Mouse (Mus musculus) cortical plate, adult 2 months (tissue): ENCODE data around the gene Dctn3. TPM values are rescaled to one million over a fixed set of nuclear protein-coding genes. Genes with fewer than 3 reads are reported as not detected.

Source experiments
- H3K27ac ChIP-seq: fragments of 200-500 bp; 2 replicates; pipeline ENCODE4 v1.5.1; 2012; ENCODE audit warnings: low read length, control low read depth, inconsistent platforms; ENCODE audit not compliant: insufficient read depth
- H3K4me1 ChIP-seq: fragments of 200-500 bp; 2 replicates; pipeline ENCODE4 v1.6.1; 2011; ENCODE audit warnings: low read length; ENCODE audit not compliant: control insufficient read depth, insufficient read depth
- H3K4me3 ChIP-seq: fragments of 200-500 bp; 2 replicates; pipeline ENCODE4 v1.5.1; 2011; ENCODE audit warnings: mild to moderate bottlenecking, low read length, control low read depth; ENCODE audit not compliant: insufficient read depth
- CTCF ChIP-seq: fragments of 200-500 bp; IDR thresholded peaks from 2 replicates; pipeline ENCODE4 v1.5.1; 2011; ENCODE audit warnings: mild to moderate bottlenecking, control low read depth, low read length; ENCODE audit not compliant: insufficient read depth; ENCODE audit errors: extremely low read depth
- POLR2A ChIP-seq: fragments of 200-500 bp; IDR thresholded peaks from 2 replicates; pipeline ENCODE4 v1.6.1; 2011; ENCODE audit warnings: mild to moderate bottlenecking, low read length, control low read depth; ENCODE audit not compliant: insufficient read depth; ENCODE audit errors: extremely low read depth
- polyA plus RNA-seq: library from polyadenylated mRNA; depleted of rRNA; stranded (reverse); fragments of >200 nt; gene quantifications from 2 replicates; pipeline ENCODE4 v1.2.3, GENCODE M21; 2012

The Dctn3 gene
- polyA plus RNA-seq, 1 experiment, result 205 TPM

DNA sequence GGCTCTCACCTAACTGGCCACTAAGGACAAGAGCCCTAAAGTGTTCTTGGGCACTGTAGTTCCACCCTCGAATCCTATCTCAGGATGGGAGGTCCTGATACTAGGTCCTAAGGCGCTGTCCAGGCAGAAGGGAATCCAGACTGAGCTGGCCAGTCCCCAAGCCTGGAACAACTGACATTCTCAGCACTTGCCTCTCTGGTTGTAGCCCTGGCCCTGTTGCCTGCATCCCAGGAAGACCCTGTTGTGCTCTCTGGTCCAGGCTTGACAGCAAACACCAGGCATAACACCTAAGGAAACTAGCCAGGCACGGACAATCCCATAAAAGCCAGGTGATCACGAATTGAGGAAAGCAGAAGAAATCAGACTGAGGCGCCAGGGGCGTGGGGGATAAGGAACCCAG lies 40.2 kb downstream of the Dctn3 start:
- Histone ChIP-seq H3K27ac (no peak overlapping the region), H3K4me3 (no peak overlapping the region), H3K4me1 (peaks cover 3% of the 10 kb centered on the region)
- TF ChIP-seq POLR2A (no peak), CTCF (no peak)

DNA sequence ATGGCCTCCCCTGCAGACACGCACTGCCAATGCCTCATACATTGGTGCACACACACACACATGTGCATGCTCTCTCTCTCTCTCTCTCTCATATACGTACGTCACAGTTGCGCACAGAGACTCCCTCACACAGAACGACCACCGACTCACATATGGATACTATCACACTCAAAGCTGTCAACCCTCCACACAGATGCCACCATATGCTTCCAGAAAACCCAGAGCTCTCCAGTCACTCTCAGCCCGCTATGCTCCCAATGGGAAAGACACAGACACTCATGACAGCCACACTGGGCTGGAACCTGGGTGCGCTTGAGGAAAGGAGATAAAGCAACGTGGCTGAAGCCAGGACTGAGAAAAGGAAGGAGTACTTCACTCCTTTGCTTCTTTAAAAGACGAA lies 41.0 kb downstream of the Dctn3 start:
- H3K4me1 ChIP-seq, result peaks cover 3% of the 10 kb centered on the region
- no peak overlapping the region for H3K4me3 ChIP-seq
- TF ChIP-seq POLR2A (no peak), CTCF (no peak)
- no peak overlapping the region for H3K27ac ChIP-seq

DNA sequence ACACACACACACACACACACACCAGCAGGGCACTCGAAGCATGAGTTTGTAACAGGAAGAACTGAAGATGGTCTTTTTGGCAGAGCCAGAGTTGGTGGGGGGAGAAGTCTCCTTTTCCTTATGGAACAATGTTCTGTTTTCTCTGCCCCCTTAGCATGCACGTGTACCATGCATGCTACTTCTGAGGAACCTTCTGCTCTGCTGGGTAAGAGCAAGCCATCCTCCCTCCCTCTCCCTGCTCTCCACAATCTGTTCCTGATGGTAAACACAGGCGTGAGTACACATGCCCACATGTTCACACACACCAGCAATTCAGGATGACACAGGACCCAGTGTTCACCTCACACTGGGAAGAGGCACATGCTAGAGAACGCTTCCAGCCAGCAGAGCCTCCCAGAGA lies 41.8 kb downstream of the Dctn3 start:
- H3K27ac ChIP-seq, result no peak overlapping the region
- TF ChIP-seq POLR2A (no peak), CTCF (no peak)
- H3K4me3 ChIP-seq, result no peak overlapping the region
- peaks cover 3% of the 10 kb centered on the region for H3K4me1 ChIP-seq

DNA sequence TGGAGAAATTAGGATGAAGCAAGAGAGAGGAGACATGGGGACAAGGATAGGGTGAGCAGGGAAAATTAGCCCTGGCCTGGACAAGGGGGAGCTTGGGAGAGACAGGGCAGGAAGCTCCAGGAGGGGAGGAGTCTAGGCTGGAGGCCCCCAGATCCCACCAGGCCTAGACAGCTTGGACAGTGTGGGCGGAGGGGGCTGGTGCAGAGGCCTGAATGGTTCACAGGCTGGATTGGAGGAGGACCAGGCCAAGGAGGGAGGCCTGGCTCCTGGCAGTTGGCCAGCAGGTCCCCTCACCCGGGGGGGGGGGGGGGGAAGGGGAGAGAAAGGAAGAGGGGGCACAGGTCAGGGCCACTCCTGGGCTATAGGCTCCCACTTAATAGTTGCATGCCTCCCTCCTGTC lies 43.7 kb downstream of the Dctn3 start:
- Histone ChIP-seq H3K27ac (no peak overlapping the region), H3K4me1 (peaks cover 3% of the 10 kb centered on the region), H3K4me3 (no peak overlapping the region)
- TF ChIP-seq CTCF (no peak), POLR2A (no peak)

DNA sequence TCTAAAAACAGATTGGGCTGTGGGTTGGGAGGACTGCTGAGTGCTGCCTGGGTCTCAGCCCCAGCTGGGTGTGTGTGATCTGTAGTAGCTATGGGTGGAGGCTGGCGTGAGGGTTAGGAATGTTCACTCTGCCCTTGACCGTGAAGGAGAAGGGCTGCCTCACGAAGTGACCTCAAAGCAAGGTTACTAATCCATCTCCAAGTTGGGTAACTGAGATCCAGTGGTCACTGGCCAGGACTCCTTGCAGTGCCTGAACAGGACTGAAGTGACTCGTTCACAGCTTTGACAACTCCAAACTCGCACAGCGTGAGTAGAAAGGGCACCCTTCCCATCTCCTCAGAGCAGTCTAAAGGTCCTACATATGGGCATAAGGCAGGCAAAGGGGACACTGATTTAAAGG lies 44.1 kb downstream of the Dctn3 start:
- TF ChIP-seq CTCF (no peak), POLR2A (no peak)
- Histone ChIP-seq H3K4me1 (peaks cover 3% of the 10 kb centered on the region), H3K27ac (no peak overlapping the region), H3K4me3 (no peak overlapping the region)

DNA sequence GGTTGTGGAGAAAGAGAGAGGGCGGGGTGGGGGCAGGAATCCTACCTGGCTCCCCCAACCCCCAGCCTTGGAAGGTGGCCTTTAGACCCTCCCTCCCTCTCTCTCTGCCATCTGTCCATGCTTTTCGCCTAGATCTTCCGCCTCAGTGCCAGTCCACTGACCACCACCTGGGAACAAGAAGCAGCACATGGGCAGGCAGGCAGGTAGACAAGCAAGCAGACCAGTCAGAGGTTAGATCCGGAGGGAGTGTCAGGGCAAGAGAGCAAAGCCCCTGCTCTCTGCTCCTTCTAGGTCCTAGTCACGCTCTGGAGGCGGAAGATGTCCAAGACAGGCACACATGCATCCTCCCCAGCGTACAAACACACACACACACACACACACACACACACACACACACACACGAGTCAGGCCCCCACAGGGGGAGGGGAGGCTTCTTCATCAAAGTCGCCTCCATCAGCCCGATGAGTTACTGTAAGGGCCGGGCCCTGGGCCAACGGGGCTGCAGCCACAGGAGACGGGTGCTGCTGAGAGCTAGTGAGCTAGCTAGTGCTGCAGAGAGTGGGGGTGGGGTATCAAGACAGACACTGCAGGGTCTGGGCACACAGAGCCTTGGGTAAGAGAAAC lies 45.9 kb downstream of the Dctn3 start:
- Histone ChIP-seq H3K4me1 (peaks cover 2% of the 10 kb centered on the region), H3K27ac (no peak overlapping the region), H3K4me3 (no peak overlapping the region)
- TF ChIP-seq POLR2A, result no peak
- TF ChIP-seq CTCF, result no peak

DNA sequence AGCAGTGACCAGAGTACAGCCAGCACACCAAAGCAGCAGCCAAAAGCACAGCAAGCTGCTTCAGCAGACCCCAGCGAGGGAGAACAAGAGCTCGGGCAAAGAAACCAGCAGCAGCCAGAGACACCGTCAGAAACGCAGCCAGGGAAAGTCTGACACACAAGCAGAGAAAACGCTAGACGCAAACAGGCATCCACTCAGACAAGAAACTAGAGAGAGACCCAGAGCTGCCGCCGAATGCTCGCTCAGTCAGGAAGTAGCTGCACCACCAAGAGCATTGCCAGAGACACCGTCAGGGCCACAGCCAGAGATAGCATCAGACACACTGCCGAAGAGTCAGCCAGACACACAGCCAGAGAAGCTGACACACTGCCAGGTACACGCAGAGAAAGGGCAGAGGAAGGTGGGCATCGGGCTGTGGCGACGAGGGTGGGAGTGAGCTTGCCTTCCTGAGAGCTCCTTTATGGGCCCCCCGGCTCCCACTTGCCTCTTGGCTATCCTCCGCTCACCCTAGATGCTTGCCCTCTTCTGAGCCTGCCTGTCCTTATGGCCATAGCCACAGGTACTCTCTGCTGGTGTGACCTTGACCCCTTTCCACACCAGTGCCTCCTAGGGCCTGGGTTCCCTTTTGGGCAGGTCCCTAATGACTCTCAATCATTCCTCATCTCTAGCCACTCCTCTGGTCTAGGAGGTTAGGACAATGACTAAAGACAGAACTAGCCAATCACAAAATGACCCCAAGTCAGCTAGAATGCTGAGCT lies 46.5 kb downstream of the Dctn3 start:
- no peaks in the 10 kb centered on the region for H3K4me1 ChIP-seq
- no peak overlapping the region for H3K4me3 ChIP-seq
- TF ChIP-seq POLR2A (no peak), CTCF (no peak)
- H3K27ac ChIP-seq, result no peak overlapping the region

DNA sequence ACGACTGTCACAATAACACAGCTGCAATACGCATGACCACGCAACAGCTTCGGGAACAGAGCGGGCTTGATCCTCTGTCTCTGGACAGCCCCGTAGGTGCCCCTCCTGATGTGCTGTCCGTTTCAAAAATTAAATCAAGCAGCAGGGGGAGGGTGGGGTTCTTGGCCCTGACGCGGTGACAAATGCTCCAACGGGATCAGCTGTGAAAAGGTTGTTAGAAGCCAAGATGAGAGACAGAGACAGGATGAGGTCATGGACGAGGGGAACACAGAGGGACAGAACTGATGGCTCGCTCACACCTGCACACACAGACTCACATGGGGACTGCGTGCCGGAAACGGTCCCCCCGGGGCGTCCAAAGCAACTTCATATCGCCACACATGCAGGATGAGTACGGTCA lies 49.8 kb downstream of the Dctn3 start:
- H3K4me1 ChIP-seq, result no peaks in the 10 kb centered on the region
- no peak overlapping the region for H3K27ac ChIP-seq
- H3K4me3 ChIP-seq, result no peak overlapping the region
- TF ChIP-seq CTCF (no peak), POLR2A (no peak)

DNA sequence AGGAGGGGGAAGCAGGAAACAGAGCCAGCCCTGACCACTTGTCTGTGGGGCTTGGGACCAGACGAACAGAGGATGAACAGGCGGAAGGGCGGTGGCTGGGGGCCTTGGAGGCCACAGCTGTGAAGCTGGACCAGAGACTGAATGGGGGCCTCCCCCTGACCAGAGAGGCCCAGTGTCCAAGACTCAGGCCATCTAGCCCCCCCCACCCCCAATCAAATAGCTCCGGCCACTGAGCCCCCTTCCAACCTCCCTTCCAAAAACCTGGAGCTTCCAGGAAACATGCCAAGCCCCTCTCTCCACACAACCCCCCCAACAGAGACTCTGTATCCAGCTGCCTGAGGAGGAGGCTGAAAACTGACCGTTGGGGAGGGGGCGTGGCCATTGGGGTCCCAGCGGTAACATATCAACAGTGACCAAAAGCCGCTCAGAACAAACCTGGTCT lies 50.4 kb downstream of the Dctn3 start:
- TF ChIP-seq CTCF (no peak), POLR2A (no peak)
- Histone ChIP-seq H3K4me1 (no peaks in the 10 kb centered on the region), H3K27ac (no peak overlapping the region), H3K4me3 (no peak overlapping the region)

DNA sequence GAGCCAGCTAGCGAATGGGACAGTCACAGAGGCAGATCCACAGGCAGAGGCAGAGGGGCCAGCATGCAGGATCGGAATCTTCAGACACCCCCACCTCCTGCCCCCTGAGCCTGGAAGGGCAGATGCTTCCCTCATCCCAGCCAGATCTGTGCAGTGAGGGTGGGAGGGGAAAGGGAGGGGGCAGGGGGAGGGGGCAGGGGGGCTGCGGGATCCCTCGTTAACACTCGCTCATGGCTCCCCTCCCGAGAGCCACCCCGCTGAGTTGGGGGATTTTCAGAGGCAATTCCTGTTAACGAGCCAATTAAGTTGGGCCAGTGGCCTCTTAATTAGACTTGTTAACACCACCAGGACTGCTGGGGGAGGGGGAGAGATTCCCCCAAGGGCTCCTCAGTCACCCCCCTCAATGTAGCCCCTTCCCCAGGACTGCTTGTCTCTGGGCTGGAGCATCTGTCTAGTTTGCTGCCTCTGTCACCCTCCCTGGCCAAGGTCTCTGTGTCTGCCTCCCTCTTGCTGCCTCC lies 50.9 kb downstream of the Dctn3 start:
- TF ChIP-seq CTCF (no peak), POLR2A (no peak)
- Histone ChIP-seq H3K4me3 (no peak overlapping the region), H3K4me1 (no peaks in the 10 kb centered on the region), H3K27ac (no peak overlapping the region)
